Mouse (Mus musculus) frontal cortex, postnatal 10 days (tissue): ENCODE results near the gene Manbal.

Experiments used
- DNase-seq, 2 experiments: peaks; one replicate each; pipeline ENCODE4 v3.0.0; 2022; ENCODE audit warnings: low spot score in 2 of 2, mixed read lengths in 1 of 2

Manbal gene

GRCm38 (mm10) chr2:157411151-157411693 is 43.8 kb downstream of the Manbal start:
- no peak for DNase-seq

- DNase-seq, result no peak
Observed at GRCm38 (mm10) chr2:157412497-157412896, 45.1 kb downstream of the Manbal start.

- no peak for DNase-seq
Observed at GRCm38 (mm10) chr2:157417229-157417628, 49.8 kb downstream of the Manbal start.

- no peak for DNase-seq
Observed at GRCm38 (mm10) chr2:157418206-157418605, 50.8 kb downstream of the Manbal start, which contains the start of gene Src. Src (plus strand) TSS chr2:157418444.

DNA sequence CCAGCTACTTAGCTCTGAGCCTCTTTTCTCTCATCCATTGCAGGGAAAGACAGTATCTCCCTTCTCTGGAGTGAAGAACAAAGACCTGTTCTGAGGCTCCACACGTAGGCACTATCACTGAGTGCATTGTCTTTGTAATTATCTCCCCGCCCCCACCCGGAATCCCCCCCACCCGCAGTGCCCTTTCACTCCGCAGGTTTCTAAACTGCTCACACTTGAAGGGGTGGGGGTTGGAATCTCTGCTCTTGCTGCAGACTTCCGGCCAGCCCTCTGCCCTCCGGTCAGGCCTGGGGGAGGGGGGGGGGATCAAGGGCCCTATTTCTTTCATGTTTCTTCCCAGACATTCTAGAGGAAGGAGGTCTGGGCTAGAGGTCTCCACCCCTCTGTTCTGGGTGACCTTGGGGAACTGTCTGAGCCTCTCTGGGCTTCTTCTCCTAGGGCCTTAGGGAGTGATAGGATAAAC is 51.2 kb downstream of the Manbal start:
- DNase-seq, result no peak

DNA sequence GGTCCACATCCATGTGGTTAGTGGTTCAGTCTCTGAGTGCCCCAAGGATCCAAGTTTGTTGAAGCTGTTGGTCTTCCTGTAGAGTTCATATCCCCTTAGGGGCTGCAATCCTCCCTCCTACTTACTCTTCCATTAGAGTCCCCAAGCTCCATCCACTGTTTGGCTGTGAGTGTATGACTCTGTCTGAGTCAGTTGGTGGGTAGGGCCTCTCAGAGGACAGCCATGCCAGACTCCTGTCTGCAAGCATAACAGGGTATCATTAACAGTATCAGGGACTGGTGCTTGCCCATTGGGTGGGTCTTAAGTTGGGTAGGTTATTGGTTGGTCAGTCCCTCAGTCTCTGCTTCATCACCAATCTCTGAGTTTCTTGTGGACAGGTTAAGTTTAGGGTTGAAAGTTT is 52.1 kb downstream of the Manbal start:
- no peak for DNase-seq

DNA sequence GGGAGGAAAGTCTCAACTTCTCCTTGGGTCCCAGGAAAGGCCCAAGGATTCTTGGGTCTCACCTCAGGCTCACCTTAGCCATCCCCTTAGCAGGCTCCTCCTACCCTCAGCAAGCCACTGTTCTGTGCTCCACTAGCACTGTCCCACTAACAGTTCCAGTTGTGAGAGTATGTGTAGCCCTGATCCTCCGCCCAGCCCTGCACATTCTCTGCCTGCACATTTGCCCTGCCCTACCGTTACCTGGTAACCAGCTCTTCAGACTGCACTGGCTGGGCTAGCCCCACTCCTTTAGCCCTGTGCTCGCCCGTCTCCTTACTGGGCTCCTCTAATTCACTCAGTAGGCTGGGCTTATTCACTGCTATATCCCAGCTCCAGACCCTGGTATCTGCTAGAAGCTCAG is 53.0 kb downstream of the Manbal start:
- DNase-seq, result no peak

DNA sequence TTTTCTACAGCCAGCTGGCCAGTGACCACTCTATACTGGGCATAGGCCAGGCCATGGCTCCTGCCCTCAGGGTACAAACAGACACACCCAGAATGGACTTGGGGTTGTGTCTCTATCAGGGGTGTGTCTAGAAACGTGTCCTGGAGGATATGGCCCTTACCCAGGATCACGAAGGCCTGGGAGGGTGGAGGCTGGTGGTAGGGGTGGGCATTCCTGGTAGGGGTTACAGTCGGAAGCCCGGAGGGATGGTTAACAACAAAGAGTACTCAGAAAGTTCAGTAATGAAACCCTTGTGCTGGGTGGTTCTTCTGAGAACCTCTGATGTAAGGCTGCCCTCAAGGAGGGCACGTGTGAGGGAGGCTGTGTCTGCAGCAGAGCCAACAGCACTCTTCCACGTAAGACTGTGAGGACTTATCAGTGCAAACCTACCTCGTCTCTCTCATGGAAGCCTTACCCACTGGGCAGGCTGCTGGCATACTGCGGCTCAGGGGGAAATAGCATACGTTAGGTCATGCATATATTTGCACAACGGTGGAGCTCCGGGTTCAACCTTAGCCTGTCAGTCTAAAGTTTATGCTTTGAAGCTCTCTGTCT is 54.8 kb downstream of the Manbal start:
- no peak for DNase-seq

DNA sequence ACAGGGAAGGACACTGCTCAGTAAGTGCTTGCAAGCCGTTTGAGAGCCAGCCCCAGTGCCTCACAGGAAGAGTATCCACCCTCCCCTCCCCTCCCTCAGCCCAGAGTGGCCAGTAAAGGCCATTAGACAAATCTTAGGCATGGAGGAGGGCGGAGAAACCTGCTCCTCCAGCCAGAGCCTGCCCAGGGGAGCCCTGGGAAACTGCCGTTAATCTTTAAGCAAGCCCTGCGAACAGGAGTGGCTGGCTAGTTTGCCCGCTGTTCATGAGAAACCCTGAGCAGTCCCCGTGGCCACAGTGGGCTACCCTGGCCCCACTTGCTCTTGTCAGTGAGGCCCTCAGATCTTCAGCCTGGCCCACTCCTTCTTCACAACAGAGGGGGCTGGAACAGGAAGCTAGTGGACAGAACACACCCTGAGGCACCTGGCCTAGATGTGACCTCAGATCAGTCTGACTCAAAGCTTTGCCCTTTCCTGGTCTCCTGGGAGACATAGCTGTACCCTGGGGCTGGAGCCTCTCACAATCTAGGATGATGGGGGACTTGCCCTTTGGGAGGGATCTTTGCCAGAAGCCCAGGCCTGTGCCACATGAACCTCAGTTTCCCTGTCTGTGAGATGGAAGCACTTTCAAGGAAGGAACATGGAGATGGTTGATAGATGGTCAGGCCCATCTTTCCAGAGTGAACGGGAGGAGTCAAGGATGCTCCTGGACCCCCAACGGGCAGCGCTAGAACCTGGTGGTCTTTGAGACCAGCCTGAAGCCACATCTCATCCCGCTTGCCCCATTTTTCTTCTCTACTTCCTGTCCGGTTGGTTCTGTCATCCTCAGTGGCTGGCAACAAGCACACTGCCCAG is 55.7 kb downstream of the Manbal start:
- DNase-seq, result no peak

GRCm38 (mm10) chr2:157423706-157424125 is 56.3 kb downstream of the Manbal start:
- no peak for DNase-seq

GRCm38 (mm10) chr2:157424126-157424903 is 56.9 kb downstream of the Manbal start:
- DNase-seq, result no peak

DNA sequence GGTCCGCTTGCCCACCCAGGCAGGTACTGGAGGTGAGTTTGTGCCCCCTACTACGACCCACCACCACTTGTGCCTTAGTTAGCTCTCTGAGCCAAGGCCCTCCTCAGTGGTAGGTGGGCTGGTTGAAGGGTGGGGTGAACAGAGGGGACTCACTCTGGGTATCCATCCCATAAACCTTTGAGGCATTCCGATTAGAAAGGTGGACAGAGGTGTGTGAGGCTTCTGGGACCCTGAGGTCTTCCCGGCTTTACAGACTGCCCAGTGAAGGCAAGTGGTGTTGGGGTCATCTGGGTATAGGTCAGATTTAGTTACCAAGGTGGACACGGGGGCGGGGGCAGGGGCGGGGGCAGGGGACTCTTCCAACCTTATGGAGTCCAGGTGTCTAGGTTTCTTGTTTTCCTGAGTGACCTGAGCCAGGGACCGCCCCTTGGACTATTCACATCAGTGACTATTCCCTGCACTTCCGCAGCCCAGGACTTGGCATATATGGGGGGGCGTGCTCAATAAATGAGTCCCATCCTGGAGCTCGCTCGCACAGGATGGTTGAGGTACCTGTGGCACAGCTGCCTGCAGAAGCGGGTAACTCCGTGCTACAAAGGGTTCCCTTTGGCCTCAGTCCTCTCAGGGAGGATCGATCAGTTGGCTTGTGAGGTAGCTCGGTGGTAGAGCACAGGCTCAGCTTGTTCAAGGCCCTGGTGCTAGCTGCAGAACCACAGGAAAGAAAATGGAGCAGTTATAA is 57.7 kb downstream of the Manbal start:
- DNase-seq, result no peak

GRCm38 (mm10) chr2:157425643-157425988 is 58.2 kb downstream of the Manbal start:
- no peak for DNase-seq

DNA sequence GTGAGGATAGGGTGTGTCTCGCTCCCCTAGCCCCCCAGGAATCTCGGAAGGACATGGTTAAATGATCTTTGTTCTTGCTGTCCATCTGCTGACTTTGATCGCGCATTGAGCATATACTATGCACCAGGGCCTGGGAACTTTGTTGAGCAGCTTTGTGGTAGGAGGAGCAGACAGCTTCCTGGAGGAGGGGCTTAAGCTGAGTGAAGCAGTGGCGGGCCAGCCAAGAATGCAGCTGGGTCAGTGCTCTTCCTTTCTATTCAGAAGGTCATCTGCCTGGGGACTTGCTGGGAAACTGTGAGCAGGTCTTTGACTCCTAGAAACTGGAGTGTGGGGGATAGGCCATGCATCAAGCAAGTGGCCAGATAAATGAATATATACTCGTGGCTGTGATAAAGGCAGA is 58.8 kb downstream of the Manbal start:
- DNase-seq, result no peak

GRCm38 (mm10) chr2:157427164-157427563 is 59.8 kb downstream of the Manbal start:
- DNase-seq, result no peak

DNA sequence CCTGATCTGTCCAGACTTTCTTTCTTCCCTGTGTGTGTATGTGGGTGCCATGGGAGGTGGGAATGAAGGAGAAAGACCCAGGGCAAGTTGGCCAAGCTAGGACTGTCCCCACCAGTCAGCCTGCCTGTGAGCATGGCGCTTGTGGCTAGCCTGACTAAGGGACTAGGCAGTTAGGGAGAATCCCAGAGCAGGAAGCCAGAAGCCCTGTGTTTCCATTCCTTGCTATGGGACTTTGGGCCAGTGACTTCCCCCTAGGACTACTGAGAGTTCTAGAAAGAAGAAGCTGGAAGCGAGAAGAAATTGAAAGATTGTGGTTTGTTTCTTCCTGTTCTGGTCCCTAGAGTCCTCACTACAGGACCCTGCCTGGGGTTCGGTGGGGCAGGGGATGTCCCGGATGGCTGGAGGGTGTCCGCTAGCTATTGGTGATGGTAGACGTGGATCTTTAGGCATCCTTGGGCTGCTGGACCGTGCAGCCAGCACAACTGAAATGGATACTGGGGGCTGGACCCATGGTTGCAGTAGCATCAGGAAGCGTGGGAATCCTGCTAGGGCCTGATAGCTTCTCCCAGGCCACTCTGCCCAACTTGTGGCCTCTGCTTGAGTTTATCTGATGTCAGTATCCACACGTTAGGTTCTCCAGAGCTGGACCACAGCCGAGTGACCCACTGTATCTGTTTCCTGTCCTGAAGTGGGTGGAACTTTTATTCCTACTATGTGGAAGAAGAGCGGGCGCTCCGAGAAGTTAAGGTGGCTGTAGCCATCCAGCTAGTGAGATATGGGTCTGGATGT is 61.2 kb downstream of the Manbal start:
- DNase-seq, result no peak

GRCm38 (mm10) chr2:157429735-157430134 is 62.3 kb downstream of the Manbal start:
- DNase-seq, result no peak

- DNase-seq, result no peak
Observed at GRCm38 (mm10) chr2:157430667-157431429, 63.5 kb downstream of the Manbal start.

DNA sequence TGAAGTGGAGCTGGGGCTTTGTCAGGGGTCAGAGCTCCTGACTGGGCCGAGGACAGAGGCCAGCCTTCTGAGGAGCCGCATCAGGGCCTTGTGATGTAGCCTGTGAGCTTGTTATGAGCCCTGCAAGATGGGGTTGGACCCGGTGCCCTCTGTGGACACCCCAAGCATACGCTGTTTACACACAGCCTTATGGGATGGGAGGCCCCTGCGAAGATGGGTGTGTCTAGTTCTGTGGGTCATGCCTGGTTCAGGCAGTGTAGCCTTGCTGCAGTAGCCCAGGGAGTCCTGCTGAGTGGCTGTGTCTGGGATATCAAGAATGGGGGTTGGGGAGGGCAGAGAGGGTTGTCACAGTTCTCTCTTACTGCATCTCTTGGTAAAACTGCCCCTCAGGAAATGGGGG is 64.5 kb downstream of the Manbal start:
- no peak for DNase-seq

- peak; percentile 66 to 71 for DNase-seq
Observed at GRCm38 (mm10) chr2:157432476-157432875, 65.1 kb downstream of the Manbal start.
